Mouse (Mus musculus) G1E (cell line): ENCODE data around the gene Unc45b. TPM values are rescaled to one million over a fixed set of nuclear protein-coding genes. Genes with fewer than 3 reads are reported as not detected.
"Not testable (repeated sequence)": the region's sequence is repeated elsewhere in the genome, so short reads cannot be mapped to it uniquely, and the experiment has no call there.

Source experiments
- ATAC-seq: 2 replicates; pipeline ENCODE4 v1.8.0; 2016; ENCODE audit warnings: mild to moderate bottlenecking; ENCODE audit not compliant: insufficient number of reproducible peaks, poor library complexity, low FRiP score, severe bottlenecking; ENCODE audit errors: extremely low read depth
- DNase-seq: peaks from one replicate; pipeline ENCODE4 v3.0.0; 2012; ENCODE audit warnings: low spot score
- H3K27me3 ChIP-seq: 2 replicates; pipeline ENCODE4 v1.6.1; 2012; ENCODE audit warnings: mild to moderate bottlenecking, low read length, inconsistent platforms; ENCODE audit not compliant: insufficient read depth
- H3K36me3 ChIP-seq: replicated peaks from 2 replicates; pipeline ENCODE3; 2012; ENCODE audit warnings: mild to moderate bottlenecking, inconsistent platforms
- H3K4me1 ChIP-seq: 2 replicates; pipeline ENCODE4 v1.6.1; 2012; ENCODE audit warnings: low read depth, low read length, inconsistent platforms, mixed read lengths; ENCODE audit not compliant: insufficient read depth
- H3K4me3 ChIP-seq: 2 replicates; pipeline ENCODE4 v1.5.1; 2012; ENCODE audit warnings: low read depth, mild to moderate bottlenecking, inconsistent platforms, low read length, moderate library complexity, mixed read lengths
- H3K9me3 ChIP-seq: replicated peaks from 2 replicates; pipeline ENCODE4 v1.6.1; 2012; ENCODE audit warnings: inconsistent platforms
- CTCF ChIP-seq: IDR thresholded peaks from 2 replicates; pipeline ENCODE4 v1.5.1; 2012; ENCODE audit warnings: low read depth, low read length, inconsistent platforms, mixed read lengths
- GATA1 ChIP-seq: IDR thresholded peaks from 2 replicates; pipeline ENCODE4 v1.6.1; 2012; ENCODE audit warnings: borderline replicate concordance, low read length, inconsistent platforms, mixed read lengths
- GATA2 ChIP-seq: IDR thresholded peaks from 2 replicates; pipeline ENCODE4 v1.6.1; 2012; ENCODE audit warnings: low read depth, low read length, inconsistent platforms, borderline replicate concordance
- POLR2AphosphoS5 ChIP-seq: IDR thresholded peaks from 2 replicates; pipeline ENCODE4 v1.6.1; 2012; ENCODE audit warnings: low read depth, low read length, inconsistent platforms; ENCODE audit not compliant: insufficient replicate concordance
- TAL1 ChIP-seq: conservative IDR thresholded peaks from 2 replicates; pipeline ENCODE4 v1.6.1; 2012; ENCODE audit warnings: low read depth, low read length, inconsistent platforms, mixed read lengths
- polyA plus RNA-seq: library from polyadenylated mRNA; stranded (reverse); fragments of >175 nt; gene quantifications from 2 replicates; pipeline ENCODE4 v1.2.3, GENCODE M21; 2012
- total RNA-seq, 2 experiments: library from RNA; stranded (forward) in 1 of 2; stranded (reverse) in 1 of 2; fragments of 200-1000 nt in 1 of 2; fragments of >200 nt in 1 of 2; fragmentation: Nextera tagmentation in 1 of 2; gene quantifications; 2 replicates each; pipeline ENCODE4 v1.2.3; 2014 to 2017

Unc45b gene
- total and polyA plus RNA-seq, 3 experiments = 0.01 to 0.38 (median 0.33) TPM

DNA sequence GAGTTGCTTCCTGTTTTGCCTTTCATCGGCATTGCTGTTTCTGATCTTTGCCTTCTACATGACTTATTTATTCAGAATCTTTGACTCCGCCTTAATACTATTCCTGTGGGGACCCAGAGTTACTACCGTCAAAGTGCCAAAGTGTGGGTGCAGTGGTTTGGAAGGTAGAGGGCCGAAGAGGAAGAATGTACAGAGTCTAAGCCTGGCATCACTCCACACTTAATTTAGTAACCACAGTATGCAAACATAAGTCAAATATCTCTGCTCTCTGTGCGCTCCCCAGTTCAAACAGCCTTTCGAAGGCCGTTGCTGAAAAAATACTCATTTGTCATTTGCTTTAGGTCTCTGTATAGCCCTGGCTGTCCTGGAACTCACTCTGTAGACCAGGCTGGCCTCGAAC is 51.9 kb downstream of the Unc45b start:
- TF ChIP-seq TAL1 (no peak), GATA1 (no peak), POLR2AphosphoS5 (no peak), CTCF (no peak), GATA2 (no peak)
- H3K27me3 ChIP-seq = peaks cover 17% of the 10 kb centered on the region; the same call in 1 of the 2 replicates
- peaks cover 10% of the 10 kb centered on the region; the same call in 1 of the 2 replicates for H3K4me1 ChIP-seq
- H3K36me3 ChIP-seq = no peaks in the 10 kb centered on the region
- ATAC-seq = no peak
- H3K4me3 ChIP-seq = no peak overlapping the region
- no peaks in the 10 kb centered on the region for H3K9me3 ChIP-seq
- DNase-seq = no peak

GRCm38 (mm10) chr11:82970712-82971589 is 60.6 kb downstream of the Unc45b start:
- H3K9me3 ChIP-seq = no peaks in the 10 kb centered on the region
- ATAC-seq (no peak), DNase-seq (no peak)
- no peak overlapping the region for H3K4me3 ChIP-seq
- peaks cover 4% of the 10 kb centered on the region for H3K27me3 ChIP-seq
- H3K36me3 ChIP-seq = no peaks in the 10 kb centered on the region
- peaks cover 13% of the 10 kb centered on the region for H3K4me1 ChIP-seq
- TF ChIP-seq GATA1 (no peak), POLR2AphosphoS5 (no peak), TAL1 (no peak), CTCF (no peak), GATA2 (no peak)

DNA sequence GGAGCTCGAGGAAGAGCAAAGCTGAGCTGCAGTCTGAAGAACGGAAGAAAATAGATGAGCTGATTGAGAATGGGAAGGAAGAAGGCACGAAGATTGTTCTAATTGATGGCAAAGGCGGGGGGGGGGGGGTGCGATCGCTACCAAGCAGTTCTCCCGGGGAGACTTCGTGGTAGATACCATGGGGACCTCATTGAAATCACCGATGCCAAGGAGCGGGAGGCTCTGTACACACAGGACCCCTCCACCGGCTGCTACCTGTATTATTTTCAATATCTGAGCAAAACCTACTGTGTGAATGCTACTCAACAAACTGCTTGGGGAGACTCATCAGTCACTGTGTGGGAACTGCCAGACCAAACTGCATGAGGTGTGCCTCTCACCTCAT is 61.2 kb downstream of the Unc45b start:
- peaks cover 14% of the 10 kb centered on the region for H3K4me1 ChIP-seq
- no peak for DNase-seq
- TF ChIP-seq GATA1 (no peak), GATA2 (no peak), POLR2AphosphoS5 (no peak)
- no peak overlapping the region for H3K4me3 ChIP-seq
- H3K27me3 ChIP-seq = peaks cover 4% of the 10 kb centered on the region
- no peaks in the 10 kb centered on the region for H3K9me3 ChIP-seq
- H3K36me3 ChIP-seq = no peaks in the 10 kb centered on the region
- ATAC-seq = no peak

DNA sequence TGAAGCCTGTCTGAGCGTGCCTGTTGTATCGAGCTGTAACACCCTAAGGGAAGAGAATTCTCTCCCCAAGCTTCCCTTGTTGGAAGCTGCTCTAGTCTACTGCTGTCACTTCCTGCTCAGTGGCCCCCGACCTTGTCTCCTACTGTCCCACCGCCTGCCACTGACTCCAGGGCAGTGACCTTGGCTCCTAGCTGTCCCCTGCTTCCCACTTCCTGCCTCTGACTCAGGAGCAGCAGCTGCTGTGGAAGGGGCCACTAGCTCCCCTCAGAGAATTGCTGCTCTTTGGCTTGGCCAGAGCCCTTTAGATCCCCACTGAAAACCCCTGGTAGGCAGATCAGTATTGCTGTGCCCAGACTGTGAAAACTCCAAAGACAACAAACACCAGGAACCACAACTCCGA is 63.6 kb downstream of the Unc45b start:
- H3K4me3 ChIP-seq = no peak overlapping the region
- H3K9me3 ChIP-seq = no peaks in the 10 kb centered on the region
- no peaks in the 10 kb centered on the region for H3K36me3 ChIP-seq
- H3K4me1 ChIP-seq = peaks cover 20% of the 10 kb centered on the region
- DNase-seq (no peak), ATAC-seq (no peak)
- no peak for TF ChIP-seq CTCF
- TF ChIP-seq GATA2 = no peak
- no peak for TF ChIP-seq GATA1
- TF ChIP-seq POLR2AphosphoS5 = no peak
- TF ChIP-seq TAL1 = no peak
- H3K27me3 ChIP-seq = peaks cover 2% of the 10 kb centered on the region

- ATAC-seq, DNase-seq, H3K4me1 ChIP-seq, H3K4me3 ChIP-seq, H3K9me3 ChIP-seq, H3K27me3 ChIP-seq, H3K36me3 ChIP-seq: not testable (repeated sequence)
Observed at GRCm38 (mm10) chr11:82982409-82982808, 72.1 kb downstream of the Unc45b start.

DNA sequence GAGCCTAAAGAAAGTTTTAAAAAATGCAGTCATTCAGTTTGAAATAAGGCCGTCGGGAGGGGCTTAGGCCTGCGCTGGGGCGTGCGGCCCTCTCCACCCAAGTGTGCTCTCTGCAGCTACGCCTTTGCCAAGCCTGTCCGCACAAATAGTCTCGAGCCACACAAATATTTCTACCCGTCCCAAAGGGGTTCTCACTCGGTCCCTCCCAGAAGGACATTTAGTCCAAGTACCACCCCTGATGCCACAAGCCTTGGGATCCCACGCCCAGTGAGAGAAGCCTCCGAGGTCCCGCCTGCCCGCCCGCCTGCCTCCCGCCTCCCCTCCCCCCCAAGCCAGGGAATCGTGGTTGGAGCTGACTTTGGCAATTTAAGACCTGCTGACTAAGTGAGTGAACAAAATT is 72.8 kb downstream of the Unc45b start:
- H3K27me3 ChIP-seq = peaks cover 7% of the 10 kb centered on the region
- ATAC-seq (no peak), DNase-seq (no peak)
- TF ChIP-seq CTCF (no peak), TAL1 (no peak), GATA1 (no peak), GATA2 (no peak), POLR2AphosphoS5 (no peak)
- no peaks in the 10 kb centered on the region for H3K36me3 ChIP-seq
- no peaks in the 10 kb centered on the region for H3K4me1 ChIP-seq
- no peak overlapping the region for H3K4me3 ChIP-seq
- no peaks in the 10 kb centered on the region for H3K9me3 ChIP-seq
